Mouse (Mus musculus) neural tube, embryonic 15.5 days (tissue): ENCODE data around the gene Ins1. TPM values are rescaled to one million over a fixed set of nuclear protein-coding genes. Genes with fewer than 3 reads are reported as not detected.

Source experiments
- ATAC-seq: fragments of 200-750 bp; cut with Nextera tagmentation; 2 replicates; pipeline ENCODE4 v1.8.0; 2017; ENCODE audit warnings: mild to moderate bottlenecking, moderate TSS enrichment, moderate library complexity; ENCODE audit not compliant: low FRiP score
- H3K27ac ChIP-seq: fragments of 300-500 bp; sonication (generic); replicated peaks from 2 replicates; pipeline ENCODE4 v1.5.1; 2015; ENCODE audit warnings: mild to moderate bottlenecking, inconsistent platforms
- H3K27me3 ChIP-seq: fragments of 300-500 bp; sonication (generic); replicated peaks from 2 replicates; pipeline ENCODE4 v1.6.1; 2015; ENCODE audit warnings: inconsistent platforms
- H3K36me3 ChIP-seq: fragments of 300-500 bp; sonication (generic); 2 replicates; pipeline ENCODE4 v1.6.1; 2015; ENCODE audit warnings: inconsistent platforms
- H3K4me1 ChIP-seq: fragments of 300-500 bp; sonication (generic); 2 replicates; pipeline ENCODE4 v1.6.1; 2015; ENCODE audit warnings: inconsistent platforms
- H3K4me2 ChIP-seq: fragments of 300-500 bp; sonication (generic); 2 replicates; pipeline ENCODE4 v1.6.1; 2015; ENCODE audit warnings: inconsistent platforms, mild to moderate bottlenecking, moderate library complexity
- H3K4me3 ChIP-seq: fragments of 300-500 bp; sonication (generic); replicated peaks from 2 replicates; pipeline ENCODE4 v1.5.1; 2015; ENCODE audit warnings: mild to moderate bottlenecking, inconsistent platforms
- H3K9ac ChIP-seq: fragments of 300-500 bp; sonication (generic); replicated peaks from 2 replicates; pipeline ENCODE4 v1.6.1; 2015; ENCODE audit warnings: mild to moderate bottlenecking, inconsistent platforms
- H3K9me3 ChIP-seq: fragments of 300-500 bp; sonication (generic); replicated peaks from 2 replicates; pipeline ENCODE4 v1.6.1; 2016; ENCODE audit warnings: inconsistent platforms
- polyA plus RNA-seq: library from polyadenylated mRNA; unstranded; fragments of >200 nt; fragmentation: Nextera tagmentation; extraction: Ambion mirVana; gene quantifications from 2 replicates; pipeline ENCODE4 v1.2.1, GENCODE M21; 2015

Ins1 gene
- polyA plus RNA-seq = not detected in 2 replicates

DNA sequence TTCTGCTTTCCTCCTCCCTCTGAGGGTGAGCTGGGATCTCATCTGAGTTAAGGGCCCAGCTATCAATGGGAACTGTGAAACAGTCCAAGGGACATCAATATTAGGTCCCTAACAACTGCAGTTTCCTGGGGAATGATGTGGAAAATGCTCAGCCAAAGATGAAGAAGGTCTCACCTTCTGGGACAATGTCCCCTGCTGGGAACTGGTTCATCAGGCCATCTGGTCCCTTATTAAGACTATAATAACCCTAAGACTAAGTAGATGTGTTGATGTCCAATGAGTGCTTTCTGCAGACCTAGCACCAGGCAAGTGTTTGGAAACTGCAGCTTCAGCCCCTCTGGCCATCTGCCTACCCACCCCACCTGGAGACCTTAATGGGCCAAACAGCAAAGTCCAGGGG is at the start of gene Ins1:
TSS of gene Ins1 (plus strand) at position 301 of the 400 bp plus-strand sequence.
- Histone ChIP-seq H3K27ac (no peak within 1 kb of the TSS), H3K27me3 (no peaks in the 10 kb centered on the region), H3K4me3 (no peak within 1 kb of the TSS), H3K36me3 (no peaks in the 10 kb centered on the region), H3K9ac (no peak within 1 kb of the TSS), H3K4me2 (no peak within 1 kb of the TSS), H3K4me1 (no peaks in the 10 kb centered on the region), H3K9me3 (no peaks in the 10 kb centered on the region)
- no peak for ATAC-seq
